Mouse (Mus musculus): ENCODE data around the gene Ggcx. TPM values are rescaled to one million over a fixed set of nuclear protein-coding genes. Genes with fewer than 3 reads are reported as not detected.

Ggcx gene
- polyA plus RNA-seq, 1 experiment: 17.5 TPM

- H3K4me3 ChIP-seq: no peak overlapping the region
- peaks cover 23% of the 10 kb centered on the region for H3K79me2 ChIP-seq (ENCODE audit: control insufficient read depth, insufficient read depth)
- no peak for TF ChIP-seq POLR2A (IDR thresholded peaks at IDR 0.05; ENCODE audit: insufficient read length, low read depth)
- TF ChIP-seq REST (IDR thresholded peaks at IDR 0.05; ENCODE audit: insufficient read depth, insufficient read length): no peak
- no peak for TF ChIP-seq POLR2AphosphoS2 (IDR thresholded peaks at IDR 0.05; ENCODE audit: insufficient read length, low read depth)
- no peak for TF ChIP-seq CEBPB (IDR thresholded peaks at IDR 0.05; ENCODE audit: insufficient read depth, poor library complexity, severe bottlenecking)
- TF ChIP-seq TCF12 (IDR thresholded peaks at IDR 0.05; ENCODE audit: insufficient read depth, poor library complexity, severe bottlenecking): no peak
- no peak for TF ChIP-seq SRF (IDR thresholded peaks at IDR 0.05; ENCODE audit: control insufficient read depth, insufficient read length, low read depth)
- TF ChIP-seq MYOG (IDR thresholded peaks at IDR 0.05; ENCODE audit: control insufficient read depth in 1 of 3, insufficient read depth in 1 of 3, insufficient read length in 2 of 3, low read depth in 2 of 3): no peak
- TF ChIP-seq TCF3 (IDR thresholded peaks at IDR 0.05; ENCODE audit: insufficient read length, low read depth): no peak
- TF ChIP-seq MAX (IDR thresholded peaks at IDR 0.05; ENCODE audit: low read depth): no peak
- TF ChIP-seq E2F4 (IDR thresholded peaks at IDR 0.05; ENCODE audit: insufficient read depth): no peak
- no peak for TF ChIP-seq MYOD1 (IDR thresholded peaks at IDR 0.05; ENCODE audit: control insufficient read depth in 1 of 3, insufficient read length in 2 of 3, low read depth in 2 of 3)
- TF ChIP-seq USF1 (IDR thresholded peaks at IDR 0.05; ENCODE audit: low read depth): no peak
- no peaks in the 10 kb centered on the region for H3K27me3 ChIP-seq (ENCODE audit: control insufficient read depth, insufficient read depth, insufficient read length)
- no peak overlapping the region for H3K4me2 ChIP-seq (ENCODE audit: low read depth)
- peaks cover 16% of the 10 kb centered on the region for H3K36me3 ChIP-seq (ENCODE audit: control insufficient read depth, insufficient read depth)
- H3ac ChIP-seq (ENCODE audit: control insufficient read depth, insufficient read length): no peak overlapping the region
Measured at GRCm38 (mm10) chr6:72418279-72418678, 4.2 kb downstream of the Ggcx start.

- H3K79me2 ChIP-seq (ENCODE audit: control insufficient read depth, insufficient read depth): peaks cover 20% of the 10 kb centered on the region
- no peak overlapping the region for H3K4me2 ChIP-seq (ENCODE audit: low read depth)
- no peak overlapping the region for H3K4me3 ChIP-seq
- TF ChIP-seq TCF3 (IDR thresholded peaks at IDR 0.05; ENCODE audit: insufficient read length, low read depth) (no peak), MYOG (IDR thresholded peaks at IDR 0.05; ENCODE audit: control insufficient read depth in 1 of 3, insufficient read depth in 1 of 3, insufficient read length in 2 of 3, low read depth in 2 of 3) (no peak), MAX (IDR thresholded peaks at IDR 0.05; ENCODE audit: low read depth) (no peak), MYOD1 (IDR thresholded peaks at IDR 0.05; ENCODE audit: control insufficient read depth in 1 of 3, insufficient read length in 2 of 3, low read depth in 2 of 3) (no peak), SRF (IDR thresholded peaks at IDR 0.05; ENCODE audit: control insufficient read depth, insufficient read length, low read depth) (no peak), USF1 (IDR thresholded peaks at IDR 0.05; ENCODE audit: low read depth) (no peak), CEBPB (IDR thresholded peaks at IDR 0.05; ENCODE audit: insufficient read depth, poor library complexity, severe bottlenecking) (no peak), E2F4 (IDR thresholded peaks at IDR 0.05; ENCODE audit: insufficient read depth) (no peak), POLR2AphosphoS2 (IDR thresholded peaks at IDR 0.05; ENCODE audit: insufficient read length, low read depth) (no peak), REST (IDR thresholded peaks at IDR 0.05; ENCODE audit: insufficient read depth, insufficient read length) (no peak), TCF12 (IDR thresholded peaks at IDR 0.05; ENCODE audit: insufficient read depth, poor library complexity, severe bottlenecking) (no peak), POLR2A (IDR thresholded peaks at IDR 0.05; ENCODE audit: insufficient read length, low read depth) (no peak)
- H3ac ChIP-seq (ENCODE audit: control insufficient read depth, insufficient read length): no peak overlapping the region
- peaks cover 31% of the 10 kb centered on the region for H3K36me3 ChIP-seq (ENCODE audit: control insufficient read depth, insufficient read depth)
- H3K27me3 ChIP-seq (ENCODE audit: control insufficient read depth, insufficient read depth, insufficient read length): no peaks in the 10 kb centered on the region
Measured at GRCm38 (mm10) chr6:72419806-72420205, 5.7 kb downstream of the Ggcx start.

GRCm38 (mm10) chr6:72420901-72421300, 6.8 kb downstream of the Ggcx start:
- TF ChIP-seq CEBPB (IDR thresholded peaks at IDR 0.05; ENCODE audit: insufficient read depth, poor library complexity, severe bottlenecking) (no peak), POLR2AphosphoS2 (IDR thresholded peaks at IDR 0.05; ENCODE audit: insufficient read length, low read depth) (no peak), POLR2A (IDR thresholded peaks at IDR 0.05; ENCODE audit: insufficient read length, low read depth) (no peak), MYOG (IDR thresholded peaks at IDR 0.05; ENCODE audit: control insufficient read depth in 1 of 3, insufficient read depth in 1 of 3, insufficient read length in 2 of 3, low read depth in 2 of 3) (no peak), SRF (IDR thresholded peaks at IDR 0.05; ENCODE audit: control insufficient read depth, insufficient read length, low read depth) (no peak), TCF12 (IDR thresholded peaks at IDR 0.05; ENCODE audit: insufficient read depth, poor library complexity, severe bottlenecking) (no peak), E2F4 (IDR thresholded peaks at IDR 0.05; ENCODE audit: insufficient read depth) (no peak), TCF3 (IDR thresholded peaks at IDR 0.05; ENCODE audit: insufficient read length, low read depth) (no peak), MAX (IDR thresholded peaks at IDR 0.05; ENCODE audit: low read depth) (no peak)
- H3K27me3 ChIP-seq (ENCODE audit: control insufficient read depth, insufficient read depth, insufficient read length): no peaks in the 10 kb centered on the region
- no peak overlapping the region for H3K4me2 ChIP-seq (ENCODE audit: low read depth)
- peaks cover 36% of the 10 kb centered on the region for H3K36me3 ChIP-seq (ENCODE audit: control insufficient read depth, insufficient read depth)
- peaks cover 9% of the 10 kb centered on the region for H3K79me2 ChIP-seq (ENCODE audit: control insufficient read depth, insufficient read depth)
- no peak overlapping the region for H3K4me3 ChIP-seq
- no peak overlapping the region for H3ac ChIP-seq (ENCODE audit: control insufficient read depth, insufficient read length)

- no peak overlapping the region for H3K4me3 ChIP-seq
- no peak for TF ChIP-seq TCF3 (IDR thresholded peaks at IDR 0.05; ENCODE audit: insufficient read length, low read depth)
- H3ac ChIP-seq (ENCODE audit: control insufficient read depth, insufficient read length): no peak overlapping the region
- H3K36me3 ChIP-seq (ENCODE audit: control insufficient read depth, insufficient read depth): peaks cover 35% of the 10 kb centered on the region
- no peaks in the 10 kb centered on the region for H3K79me2 ChIP-seq (ENCODE audit: control insufficient read depth, insufficient read depth)
- H3K27me3 ChIP-seq (ENCODE audit: control insufficient read depth, insufficient read depth, insufficient read length): no peaks in the 10 kb centered on the region
- no peak overlapping the region for H3K4me2 ChIP-seq (ENCODE audit: low read depth)
Measured at GRCm38 (mm10) chr6:72425646-72426045, 11.5 kb downstream of the Ggcx start.

- Histone ChIP-seq H3K79me2 (ENCODE audit: control insufficient read depth, insufficient read depth) (no peaks in the 10 kb centered on the region), H3K4me3 (no peak overlapping the region), H3K36me3 (ENCODE audit: control insufficient read depth, insufficient read depth) (peaks cover 44% of the 10 kb centered on the region), H3K4me2 (ENCODE audit: low read depth) (no peak overlapping the region), H3ac (ENCODE audit: control insufficient read depth, insufficient read length) (no peak overlapping the region), H3K27me3 (ENCODE audit: control insufficient read depth, insufficient read depth, insufficient read length) (no peaks in the 10 kb centered on the region)
- no peak for TF ChIP-seq MYOD1 (IDR thresholded peaks at IDR 0.05; ENCODE audit: control insufficient read depth in 1 of 3, insufficient read length in 2 of 3, low read depth in 2 of 3)
- TF ChIP-seq TCF3 (IDR thresholded peaks at IDR 0.05; ENCODE audit: insufficient read length, low read depth): no peak
- no peak for TF ChIP-seq USF1 (IDR thresholded peaks at IDR 0.05; ENCODE audit: low read depth)
- TF ChIP-seq MAX (IDR thresholded peaks at IDR 0.05; ENCODE audit: low read depth): no peak
- no peak for TF ChIP-seq CEBPB (IDR thresholded peaks at IDR 0.05; ENCODE audit: insufficient read depth, poor library complexity, severe bottlenecking)
- TF ChIP-seq MYOG (IDR thresholded peaks at IDR 0.05; ENCODE audit: control insufficient read depth in 1 of 3, insufficient read depth in 1 of 3, insufficient read length in 2 of 3, low read depth in 2 of 3): no peak
- TF ChIP-seq TCF12 (IDR thresholded peaks at IDR 0.05; ENCODE audit: insufficient read depth, poor library complexity, severe bottlenecking): no peak
- no peak for TF ChIP-seq POLR2A (IDR thresholded peaks at IDR 0.05; ENCODE audit: insufficient read length, low read depth)
- TF ChIP-seq REST (IDR thresholded peaks at IDR 0.05; ENCODE audit: insufficient read depth, insufficient read length): no peak
- no peak for TF ChIP-seq SRF (IDR thresholded peaks at IDR 0.05; ENCODE audit: control insufficient read depth, insufficient read length, low read depth)
Measured at GRCm38 (mm10) chr6:72428036-72428435, 13.9 kb downstream of the Ggcx start.

Measured in myocyte (in vitro differentiated cells).